10 mouse cellular contexts compared by ENCODE assay signal in the genomic region with DNA sequence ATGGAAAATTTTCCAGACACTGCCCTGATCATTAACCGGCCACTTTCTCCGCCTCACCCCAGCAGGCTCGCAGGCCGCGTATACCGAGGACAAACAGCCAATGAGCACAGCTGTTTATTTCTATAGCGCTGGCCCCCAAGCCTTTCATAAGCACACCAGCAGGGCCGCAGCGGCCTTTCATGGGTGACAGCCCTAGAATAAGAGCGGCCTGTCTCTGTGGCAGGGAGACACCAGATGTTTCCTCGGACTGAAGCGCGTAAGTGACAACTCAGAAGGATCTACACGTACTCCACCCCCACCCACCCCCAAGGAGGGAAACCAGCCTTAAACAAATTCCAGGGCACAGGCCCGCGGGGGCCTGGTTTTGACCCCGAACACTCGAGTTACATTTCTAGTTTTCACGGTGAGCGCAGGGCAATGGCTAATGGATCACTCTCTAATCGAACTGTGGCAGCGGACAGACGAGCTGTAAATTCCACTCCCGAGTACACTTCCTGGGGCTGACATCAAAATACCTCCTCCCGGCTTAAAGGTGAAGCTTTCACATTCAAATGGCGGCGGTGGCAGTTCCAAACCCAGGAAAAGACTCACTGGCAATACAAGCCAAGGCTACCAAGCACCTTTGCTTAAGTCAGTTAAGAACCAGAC. TPM values are rescaled to one million over a fixed set of nuclear protein-coding genes. Genes with fewer than 3 reads are reported as not detected.
DNase-seq lines count a peak whose midpoint lies in the region; TF ChIP-seq lines count a peak whose summit lies in the region.
"Had no signal": no experiment of that assay in that cellular context is flagged by ENCODE, and none has a peak within 500 bp of the region (broad histone marks: within the 10 kb centered on the region; RNA-seq: fewer than 3 reads in every experiment).

No protein-coding gene starts in this region.

- H3K4me3 ChIP-seq in E14TG2a.4 (replicated peaks; ENCODE audit: low read length) = peak overlapping the region; percentile 63
- peak overlapping the region; percentile 18 to 49 for H3K4me3 ChIP-seq in ES-E14 (ENCODE audit: insufficient read depth in 1 of 2, low read depth in 1 of 2, low read length in 2 of 2, poor library complexity in 1 of 2, severe bottlenecking in 1 of 2)
- H3K4me3 ChIP-seq: erythroblast, embryonic 14.5 days; limb, embryonic 15.5 days had no signal

- in situ Hi-C loops in ES-E14 (cut with MboI; ENCODE audit: low sequenced_read_pairs in 2 of 2, unreplicated experiment in 2 of 2) = loop anchor here (25.0 kb wide), 1 partner anchor 168 kb away; no protein-coding TSS in a partner anchor

- peak overlapping the region; percentile 10; the same call in 1 of the 2 replicates for H3K27ac ChIP-seq in ES-E14 (ENCODE audit: insufficient read depth, low read depth, low read length, poor library complexity, severe bottlenecking)
- H3K27ac ChIP-seq: limb, embryonic 15.5 days had no signal

- no peak for TF ChIP-seq CTCF in E14TG2a.4 (conservative IDR thresholded peaks at IDR 0.05; ENCODE audit: low read length)

- H3K36me3 ChIP-seq in E14TG2a.4 (ENCODE audit: insufficient read depth, low read length) = no peaks in the 10 kb centered on the region
- H3K36me3 ChIP-seq in ES-E14 (ENCODE audit: control insufficient read depth, insufficient read depth, low read length, poor library complexity, severe bottlenecking) = no peaks in the 10 kb centered on the region

- DNase-seq in ES-E14 (ENCODE audit: low read depth, low spot score) = no peak
- DNase-seq in forelimb bud, embryonic 11.5 days (ENCODE audit: low read depth, low spot score) = peak; percentile 48
- DNase-seq in lung, postnatal 10 days = peak; percentile 15
- DNase-seq in spleen, postnatal 4 days (ENCODE audit: low spot score in 2 of 2) = no peak
- DNase-seq in right cerebral cortex, postnatal 36 days (ENCODE audit: low spot score in 2 of 2) = no peak
- no peak for DNase-seq in layer of hippocampus, adult 9-11 months
- DNase-seq in urinary bladder, postnatal 4 days (ENCODE audit: low spot score in 2 of 2) = no peak

- H3K9ac ChIP-seq in ES-E14 (ENCODE audit: insufficient read depth, low read depth, low read length, poor library complexity, severe bottlenecking) = peak overlapping the region; percentile 29; the same call in 1 of the 2 replicates
- H3K9ac ChIP-seq: limb, embryonic 15.5 days had no signal

- no peaks in the 10 kb centered on the region for H3K27me3 ChIP-seq in E14TG2a.4 (ENCODE audit: insufficient read depth, low read length)
- H3K27me3 ChIP-seq: limb, embryonic 15.5 days had no signal

- no peaks in the 10 kb centered on the region for H3K9me3 ChIP-seq in E14TG2a.4 (ENCODE audit: low read length)
- no peaks in the 10 kb centered on the region for H3K9me3 ChIP-seq in ES-E14 (ENCODE audit: control insufficient read depth, insufficient read depth, low read depth, low read length)
- H3K9me3 ChIP-seq: limb, embryonic 15.5 days had no signal

- H3K4me1 ChIP-seq in E14TG2a.4 (replicated peaks; ENCODE audit: low read depth, low read length) (peaks cover 94% of the 10 kb centered on the region), ES-E14 (ENCODE audit: control insufficient read depth in 2 of 2, insufficient read depth in 2 of 2, low read length in 2 of 2, poor library complexity in 1 of 2) (peaks cover 7 to 10% of the 10 kb centered on the region in 2 experiments; a peak in 3 of 4 replicates)

TF ChIP-seq in ES-E14, 5 proteins besides CTCF, POLR2A, EP300 and RAD21:
- TF ChIP-seq MAFK (IDR thresholded peaks at IDR 0.05; ENCODE audit: insufficient read depth, low read depth, low read length) (no peak), CHD2 (IDR thresholded peaks at IDR 0.05; ENCODE audit: low read depth, low read length) (no peak), HCFC1 (IDR thresholded peaks at IDR 0.05; ENCODE audit: borderline replicate concordance, insufficient read depth, low read length) (no peak), ZNF384 (IDR thresholded peaks at IDR 0.05; ENCODE audit: low read depth, low read length) (no peak), ZC3H11A (IDR thresholded peaks at IDR 0.05; ENCODE audit: borderline replicate concordance, low read depth, low read length) (no peak)

RNA-seq across cellular contexts. Expression of a gene that starts 47.7 kb away (rescaled TPM):
- 41.5 and 84.5 TPM in 2 replicates for total RNA-seq in ES-E14 (2012; rRNA removed)

Comparison
In these comparisons a context has a peak if more than half of its experiments do, and no peak if none do; other contexts are left out.
1. DNase-seq: peak in forelimb bud, embryonic 11.5 days (single experiment) and lung, postnatal 10 days (single experiment); none in ES-E14 (single experiment), spleen, postnatal 4 days (0 of 2), right cerebral cortex, postnatal 36 days (0 of 2), layer of hippocampus, adult 9-11 months (single experiment) and urinary bladder, postnatal 4 days (0 of 2).